Mouse (Mus musculus): ENCODE measurements around the gene Lrrc8b.

Gene Lrrc8b

DNA sequence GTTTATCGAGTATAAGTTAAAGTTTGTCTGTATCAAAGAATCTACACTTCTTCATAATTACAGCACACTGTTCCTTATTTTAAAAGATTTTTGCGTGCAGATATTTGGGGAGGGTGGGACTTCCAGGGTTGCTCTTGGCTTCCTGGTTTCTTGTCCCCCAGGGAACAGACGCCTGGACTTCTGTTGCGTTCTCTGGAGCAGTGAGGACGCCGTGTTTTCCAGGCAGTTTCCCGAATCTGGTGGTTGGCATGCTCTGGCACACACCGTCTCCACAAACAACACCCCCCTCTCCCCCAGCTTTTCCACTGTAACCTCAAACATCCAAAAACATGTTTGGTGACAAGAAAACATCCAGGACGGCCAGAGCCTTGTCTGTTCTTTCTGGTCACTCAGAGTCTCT lies 111.2 kb downstream of the Lrrc8b start:
- in situ Hi-C loops (cut with MboI; ENCODE audit: low pct_unique_long_range_greater_than_20kb in 1 of 2, low sequenced_read_pairs in 2 of 2, unreplicated experiment in 1 of 2) = loop anchor here in 1 of 2 experiments (10.0 kb wide), 1 partner anchor 118 kb away; no protein-coding TSS in a partner anchor

DNA sequence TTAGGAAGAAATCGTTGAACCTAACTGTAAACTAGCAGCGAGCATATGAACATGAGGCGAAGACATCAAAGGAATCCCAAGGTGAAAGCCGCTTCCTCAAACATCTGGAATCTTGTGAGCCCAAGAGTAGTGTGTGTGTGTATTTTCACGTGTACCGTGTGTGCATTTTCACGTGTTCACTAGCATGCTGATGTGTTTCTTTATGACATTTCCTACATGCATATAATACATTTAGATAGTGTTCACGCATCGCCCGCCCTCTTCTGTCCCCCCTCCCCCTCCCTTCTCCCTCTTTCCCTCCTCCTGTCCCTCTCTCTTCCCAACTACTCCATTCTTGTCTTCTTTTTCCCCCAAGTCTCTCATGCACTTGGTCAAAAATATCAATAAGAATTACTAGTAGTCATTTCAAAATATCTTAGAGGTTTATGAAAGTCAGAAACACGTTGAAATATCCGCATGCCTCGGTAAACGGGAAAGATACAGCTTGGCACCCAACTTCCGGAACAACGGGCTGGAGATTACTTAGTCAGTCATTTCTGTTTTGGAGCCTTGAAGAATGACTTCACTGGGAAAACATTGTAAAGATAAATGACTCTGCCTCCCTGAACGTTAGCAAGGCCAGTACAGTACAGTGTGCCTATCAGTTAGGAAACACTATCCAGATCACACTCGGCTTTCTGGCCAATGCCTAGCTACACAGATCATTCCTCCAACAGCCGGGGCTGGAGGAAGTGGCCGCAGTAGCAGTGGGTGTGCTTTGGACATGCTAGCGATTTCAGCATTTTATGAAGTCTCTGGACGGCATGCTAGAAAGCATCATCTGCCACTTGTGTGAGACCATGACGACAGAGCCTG lies 112.1 kb downstream of the Lrrc8b start:
- in situ Hi-C loops (cut with MboI; ENCODE audit: low pct_unique_long_range_greater_than_20kb in 1 of 2, low sequenced_read_pairs in 2 of 2, unreplicated experiment in 1 of 2) = loop anchor here in 1 of 2 experiments (10.0 kb wide), 1 partner anchor 117 kb away; no protein-coding TSS in a partner anchor

DNA sequence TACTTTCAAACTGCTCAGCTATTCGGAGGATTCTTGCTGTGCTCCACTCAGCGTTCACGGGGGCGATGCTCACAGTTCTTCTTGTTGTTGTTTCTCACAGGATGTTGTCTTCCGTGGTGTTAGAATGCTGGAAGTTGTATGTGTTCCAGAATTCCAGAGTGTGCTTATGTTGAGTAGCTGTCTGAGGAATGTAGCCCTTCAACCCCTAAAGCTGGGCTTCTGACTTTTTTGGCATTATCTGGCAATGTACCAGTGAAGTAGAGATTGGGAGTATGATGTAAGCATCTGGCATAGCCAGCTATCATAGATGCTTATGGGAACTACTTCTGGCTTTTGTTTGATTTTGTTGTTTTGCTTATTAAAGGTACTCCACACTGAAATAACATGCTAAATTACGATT lies 115.0 kb downstream of the Lrrc8b start:
- in situ Hi-C loops (cut with MboI; ENCODE audit: low pct_unique_long_range_greater_than_20kb in 1 of 2, low sequenced_read_pairs in 2 of 2, unreplicated experiment in 1 of 2) = no loop called here

DNA sequence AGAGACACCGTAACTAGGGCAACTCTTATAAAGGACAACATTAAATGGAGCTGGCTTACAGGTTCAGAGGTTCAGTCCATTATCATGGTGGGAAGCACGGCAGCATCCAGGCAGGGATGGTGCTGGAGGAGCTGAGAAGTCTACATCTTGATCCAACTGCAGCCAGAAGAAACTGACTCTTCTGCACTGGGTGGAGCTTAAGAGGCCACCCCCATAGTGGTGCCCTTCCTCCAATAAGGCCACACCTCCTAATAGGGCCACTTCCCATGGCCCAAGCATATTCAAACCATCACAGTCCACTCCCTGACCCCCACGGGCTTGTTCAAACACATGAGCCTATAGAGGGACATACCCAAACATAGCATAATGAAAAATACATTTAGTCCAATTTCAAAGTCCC lies 119.6 kb downstream of the Lrrc8b start:
- in situ Hi-C loops (cut with MboI; ENCODE audit: low pct_unique_long_range_greater_than_20kb in 1 of 2, low sequenced_read_pairs in 2 of 2, unreplicated experiment in 1 of 2) = no loop called here

DNA sequence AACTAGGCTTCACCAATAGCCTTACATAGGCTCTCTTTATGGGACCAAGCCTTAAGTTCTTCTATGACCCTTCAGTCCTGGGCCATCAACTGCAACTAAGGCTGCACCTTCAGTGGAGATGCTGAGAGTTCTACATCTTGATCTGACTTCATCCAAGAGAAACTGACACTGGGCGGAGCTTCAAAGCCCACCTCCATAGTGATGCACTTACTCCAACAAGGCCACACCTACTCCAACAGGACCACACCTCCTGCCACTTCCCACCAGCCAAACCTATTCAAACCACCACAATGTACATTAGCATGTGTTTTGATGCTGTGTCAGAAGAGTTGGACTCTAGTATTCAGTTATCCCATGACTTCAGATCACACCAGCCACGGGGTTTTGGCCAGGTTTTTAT lies 120.6 kb downstream of the Lrrc8b start:
- in situ Hi-C loops (cut with MboI; ENCODE audit: low pct_unique_long_range_greater_than_20kb in 1 of 2, low sequenced_read_pairs in 2 of 2, unreplicated experiment in 1 of 2) = no loop called here

DNA sequence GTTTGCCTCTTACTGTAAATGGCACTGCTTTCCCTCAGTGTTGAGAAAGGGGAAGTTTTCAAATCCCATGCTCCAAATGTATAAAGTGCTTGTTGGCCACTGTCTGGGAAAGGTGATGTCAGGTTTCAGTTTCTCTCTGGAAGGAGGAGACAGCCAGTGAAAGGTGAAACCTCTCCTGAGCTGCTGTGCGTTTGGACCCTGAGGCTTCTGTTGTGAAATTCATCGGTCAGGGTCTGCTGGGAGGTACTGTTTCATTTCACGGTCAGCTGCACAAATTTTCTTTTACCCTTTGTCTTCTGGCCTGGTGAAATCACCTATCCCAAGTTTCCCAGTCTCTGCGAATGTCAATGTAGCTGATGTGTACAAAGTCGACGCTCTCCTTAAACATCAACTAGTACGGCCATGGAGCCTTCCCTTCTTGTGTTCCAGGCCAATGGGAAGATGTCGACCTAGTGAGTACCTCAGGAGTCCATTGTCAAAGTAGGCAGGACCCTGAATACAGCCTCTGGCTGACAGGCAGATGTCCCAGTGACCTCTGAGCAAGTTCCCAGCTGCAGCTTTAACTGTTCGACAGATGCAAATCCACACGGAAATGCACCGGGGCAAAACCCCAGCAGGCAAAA lies 121.6 kb downstream of the Lrrc8b start:
- in situ Hi-C loops (cut with MboI; ENCODE audit: low pct_unique_long_range_greater_than_20kb in 1 of 2, low sequenced_read_pairs in 2 of 2, unreplicated experiment in 1 of 2) = no loop called here

Measured in mouse embryonic stem cell (cell line).